Mouse (Mus musculus): ENCODE measurements around the gene Usp7.

DNA sequence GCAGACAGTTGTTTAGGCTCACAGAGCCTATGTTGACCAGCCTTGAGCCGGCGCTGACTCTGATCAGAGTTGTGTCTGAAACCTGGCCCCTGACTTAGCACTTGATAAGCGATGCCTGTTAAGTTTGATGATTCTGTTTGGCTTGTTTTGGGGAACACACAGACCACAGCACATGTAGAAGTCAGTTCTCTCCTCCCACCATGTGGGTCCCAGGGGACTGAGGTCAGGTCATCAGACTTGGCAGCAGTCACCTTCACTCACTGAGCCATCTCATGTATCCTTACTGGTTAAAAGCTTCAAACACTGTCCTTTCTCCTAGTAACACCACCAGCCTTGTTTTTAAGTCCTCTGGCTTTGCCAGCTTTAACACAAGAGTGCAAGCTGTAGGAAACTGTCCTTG lies 142.1 kb downstream of the Usp7 start:
- TF ChIP-seq CTCF (IDR thresholded peaks at IDR 0.05; ENCODE audit: low read depth, low read length) (no peak), TAL1 (conservative IDR thresholded peaks at IDR 0.05; ENCODE audit: low read depth, low read length) (no peak), POLR2AphosphoS5 (IDR thresholded peaks at IDR 0.05; ENCODE audit: insufficient replicate concordance, low read depth, low read length) (no peak), GATA2 (IDR thresholded peaks at IDR 0.05; ENCODE audit: borderline replicate concordance, low read depth, low read length) (no peak), GATA1 (IDR thresholded peaks at IDR 0.05; ENCODE audit: borderline replicate concordance, low read length) (no peak)

Measured in G1E (cell line).